Mouse (Mus musculus) ovary, adult 18-20 months (tissue): ENCODE data around the gene Mrgprb1.
"Not testable (repeated sequence)": the region's sequence is repeated elsewhere in the genome, so short reads cannot be mapped to it uniquely, and the experiment has no call there.

Experiments
- DNase-seq: peaks from one replicate; pipeline ENCODE4 v3.0.0; 2022; ENCODE audit warnings: low spot score, mixed read lengths

The Mrgprb1 gene

GRCm38 (mm10) chr7:48456242-48456641, at the start of gene Mrgprb1:
Gene Mrgprb1, minus strand, starts transcription at chr7:48456342.
- DNase-seq: no peak

DNA sequence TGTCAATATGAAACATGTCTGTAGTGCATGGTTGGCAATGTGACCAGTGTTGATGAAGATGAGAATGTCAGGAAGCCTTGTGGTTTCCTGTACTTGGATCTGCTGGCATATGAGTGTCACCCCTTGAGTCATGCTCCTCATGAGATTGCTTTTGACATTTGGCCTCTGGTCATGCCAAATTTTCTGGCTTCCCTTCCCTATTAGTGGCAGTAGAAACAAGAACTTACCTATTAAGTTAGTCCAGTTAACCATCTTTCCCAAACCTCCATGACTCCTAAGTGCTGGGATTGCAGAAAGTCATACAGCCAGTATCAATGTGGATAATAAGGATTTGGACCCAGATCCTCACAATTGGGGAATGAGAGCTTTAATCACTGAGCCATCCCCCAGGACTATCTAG, 43.1 kb upstream of the Mrgprb1 start, which contains the start of gene Mrgprx2:
Gene Mrgprx2 (minus strand): TSS at position 101 of the 400 bp plus-strand sequence.
- no peak for DNase-seq

DNA sequence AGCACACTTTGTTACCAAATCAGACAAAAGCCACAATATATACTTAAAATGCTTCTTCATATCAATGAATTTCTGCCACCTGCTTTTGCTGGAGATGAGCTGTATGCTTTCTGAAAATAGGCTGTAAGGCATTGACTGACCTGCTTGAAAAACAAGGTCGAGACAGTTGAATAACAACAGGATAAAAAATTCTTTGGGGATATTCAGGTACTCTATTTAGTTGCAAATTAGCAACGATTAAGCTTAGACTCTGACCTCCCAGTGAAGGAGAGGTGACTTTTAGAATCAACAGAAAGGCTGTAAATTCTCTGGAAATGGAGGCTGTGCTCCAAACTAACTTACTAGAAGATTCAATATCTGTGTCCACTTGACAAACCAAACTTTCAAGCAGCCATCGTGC, 19.6 kb downstream of the Mrgprb1 start:
- DNase-seq: no peak

GRCm38 (mm10) chr7:48435936-48436335, 20.2 kb downstream of the Mrgprb1 start:
- not testable (repeated sequence) for DNase-seq
